Mouse (Mus musculus) urinary bladder, postnatal 14 days (tissue): ENCODE measurements at regions not wholly inside any gene's neighbourhood (a gene's known extent, or its start where the extent isn't known, plus 50 kb on each side); places are given as distances from the start of the nearest gene placed in this dataset.
A peak's percentile ranks its signal among the peaks of the same experiment; 100 is the strongest.

ENCODE experiments used
- DNase-seq: peaks from one replicate; pipeline ENCODE4 v3.0.0; 2021; ENCODE audit warnings: low spot score

DNA sequence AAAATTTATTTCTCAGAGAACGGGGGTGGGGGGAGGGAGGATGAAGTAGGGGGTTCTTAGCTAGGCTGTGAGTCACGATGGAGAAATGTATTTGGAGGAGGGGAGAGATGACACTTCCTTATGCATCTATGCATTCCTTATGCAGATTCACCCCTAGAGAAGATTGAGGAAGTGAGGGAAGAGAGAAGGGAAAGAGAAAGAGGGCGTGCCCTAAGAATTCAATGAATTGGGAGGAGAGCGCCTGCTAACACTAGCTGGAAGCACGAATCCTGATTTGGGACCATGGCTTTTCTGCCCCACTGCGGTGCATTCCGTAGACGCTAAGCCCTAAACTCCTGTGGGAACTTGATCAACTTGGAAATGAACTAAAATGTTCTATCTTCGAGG lies 56.1 kb downstream of the Foxi3 start:
- DNase-seq: no peak

DNA sequence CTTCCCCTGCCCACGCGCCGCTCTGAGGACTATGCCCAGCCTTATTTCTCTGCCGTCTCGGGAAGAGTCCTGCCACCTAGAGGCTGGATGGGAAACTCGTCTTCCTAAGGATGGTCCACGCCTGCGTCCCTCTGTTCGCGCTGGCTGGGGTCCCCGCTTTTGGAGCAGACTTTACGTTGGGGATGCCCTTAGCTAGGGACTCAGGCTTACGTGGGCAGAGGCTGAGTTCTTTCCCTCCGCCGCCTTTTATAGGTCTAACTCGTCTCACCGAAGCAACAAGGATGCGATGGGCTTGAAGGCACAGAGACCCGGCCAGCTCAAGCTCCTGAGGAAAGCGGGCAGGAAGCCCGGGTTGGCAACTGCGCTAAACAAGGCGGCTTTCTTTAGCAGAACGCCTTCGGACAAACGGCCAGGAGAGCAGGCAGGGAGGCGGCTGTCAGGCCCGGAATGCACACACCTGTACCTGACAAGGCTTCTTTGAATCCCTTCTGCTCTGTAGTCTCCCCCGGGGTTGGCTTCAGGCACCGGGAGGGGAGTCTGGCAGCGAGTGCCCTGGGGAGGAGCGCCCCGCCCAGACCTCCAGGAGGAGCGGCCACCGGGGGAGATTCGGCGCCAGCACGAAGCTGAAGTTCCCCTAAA lies 56.6 kb downstream of the Foxi3 start:
- peak; percentile 20 for DNase-seq

DNA sequence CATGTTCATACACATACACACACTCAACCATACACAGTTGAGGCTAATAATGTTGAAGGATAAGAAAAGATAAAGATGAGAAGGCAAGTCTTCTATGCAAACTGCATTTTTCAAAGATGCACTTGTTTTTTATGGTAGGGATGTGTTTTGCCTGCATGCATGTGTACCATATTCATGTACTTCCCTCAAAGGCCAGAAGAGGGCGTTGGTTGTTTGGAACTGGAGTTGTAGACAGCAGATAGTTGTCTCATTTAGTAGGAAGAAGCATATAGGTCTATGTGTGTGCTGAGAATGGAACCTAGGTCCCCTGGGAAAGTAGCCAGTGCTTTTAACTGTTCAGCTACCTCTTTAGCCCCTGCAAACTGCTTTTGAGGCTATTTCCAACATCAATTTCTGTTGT lies 60.1 kb downstream of the Foxi3 start:
- DNase-seq: no peak

DNA sequence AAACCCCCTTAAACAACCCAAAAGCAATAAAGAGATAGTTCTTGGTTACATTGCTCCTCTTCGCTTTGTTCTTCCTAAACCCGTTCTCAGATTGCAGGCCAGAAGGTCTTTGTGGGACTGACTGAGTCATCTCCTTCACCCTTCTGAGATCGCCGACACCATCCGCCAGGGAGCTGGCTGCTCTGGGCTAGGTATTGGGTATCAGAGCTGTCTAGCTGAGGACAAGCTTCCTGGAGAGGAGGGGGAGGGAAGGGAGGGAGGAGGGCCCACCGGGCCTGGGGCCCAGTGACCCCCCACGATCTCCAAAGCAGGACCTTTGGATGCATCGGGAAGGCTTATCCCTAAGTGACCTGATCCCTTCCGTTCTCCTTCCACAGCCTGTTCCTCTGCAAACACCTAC lies 65.0 kb downstream of the Foxi3 start:
- DNase-seq: no peak

DNA sequence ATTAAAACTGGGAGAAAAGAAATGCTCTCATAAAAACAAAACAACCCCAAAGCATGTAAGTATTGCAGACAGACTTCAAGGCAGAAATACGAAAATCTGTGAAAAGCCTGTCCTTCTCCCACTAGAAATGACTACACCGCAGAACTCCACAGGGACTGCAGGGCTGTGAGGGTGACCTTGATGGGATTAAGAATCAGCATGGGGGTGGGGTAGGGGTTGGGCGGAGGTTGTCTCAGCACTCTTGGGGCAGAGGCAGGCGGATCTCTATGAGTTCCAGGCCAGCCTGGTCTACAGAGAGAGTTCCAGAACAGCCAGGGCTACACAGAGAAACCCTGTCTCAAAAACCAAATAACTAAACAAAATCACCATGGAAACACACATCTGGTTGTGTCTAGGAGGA lies 69.1 kb downstream of the Foxi3 start:
- no peak for DNase-seq

DNA sequence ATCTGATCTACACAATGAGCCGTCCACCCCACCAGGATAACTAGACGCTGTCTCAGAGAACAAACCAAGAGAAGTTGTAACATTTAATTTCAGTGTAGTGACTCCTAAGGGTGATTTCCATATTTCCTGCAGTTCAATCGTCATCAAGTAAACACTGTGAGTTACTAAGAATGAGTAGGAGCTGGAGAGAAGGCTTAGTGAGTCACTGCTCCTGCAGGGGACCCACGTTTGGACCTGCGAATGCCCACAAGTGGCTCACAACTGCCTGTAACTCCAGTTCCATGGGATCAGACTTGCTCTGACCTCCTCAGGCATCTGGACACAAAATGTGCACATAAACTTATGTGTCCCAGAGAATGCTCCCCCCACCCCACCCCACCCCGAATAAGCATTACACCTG lies 73.3 kb downstream of the Foxi3 start:
- DNase-seq: no peak

DNA sequence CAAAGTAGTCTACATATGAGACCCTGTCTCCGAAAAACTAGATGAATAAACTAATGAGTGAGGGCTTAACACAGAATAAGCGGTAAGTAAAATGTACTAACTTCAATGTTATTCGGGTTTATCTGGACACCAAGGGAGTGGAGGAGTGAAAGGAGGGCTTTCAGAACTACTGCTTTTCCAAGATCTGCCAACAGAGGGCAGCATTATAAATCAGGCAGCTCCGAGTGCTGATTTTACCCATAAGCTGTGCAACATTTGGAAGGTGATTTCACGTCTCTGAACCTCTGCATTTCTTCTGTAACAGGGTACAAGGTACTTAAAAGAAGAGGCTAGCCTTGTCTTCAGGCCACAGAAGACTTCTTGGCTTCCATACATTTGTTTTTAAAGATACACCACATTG lies 74.2 kb downstream of the Foxi3 start:
- no peak for DNase-seq

DNA sequence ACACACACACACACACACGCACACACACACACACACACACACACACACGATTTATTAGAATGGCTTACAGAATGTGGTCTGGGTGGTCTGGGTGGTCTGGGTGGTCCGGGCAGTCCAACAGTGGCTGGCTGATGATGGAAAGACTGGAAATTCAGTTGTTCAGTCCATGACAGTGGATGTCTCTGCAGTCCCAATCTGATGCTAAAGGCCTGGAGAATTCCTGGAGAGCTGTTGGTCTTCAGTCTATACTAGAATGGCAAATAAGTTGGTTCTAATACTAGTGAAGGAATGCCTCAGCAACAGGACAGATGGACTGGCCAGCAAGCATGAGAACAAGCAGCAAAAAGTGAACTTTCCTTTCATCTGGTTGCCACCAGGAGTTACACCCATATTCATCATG lies 87.9 kb downstream of the Foxi3 start:
- no peak for DNase-seq

DNA sequence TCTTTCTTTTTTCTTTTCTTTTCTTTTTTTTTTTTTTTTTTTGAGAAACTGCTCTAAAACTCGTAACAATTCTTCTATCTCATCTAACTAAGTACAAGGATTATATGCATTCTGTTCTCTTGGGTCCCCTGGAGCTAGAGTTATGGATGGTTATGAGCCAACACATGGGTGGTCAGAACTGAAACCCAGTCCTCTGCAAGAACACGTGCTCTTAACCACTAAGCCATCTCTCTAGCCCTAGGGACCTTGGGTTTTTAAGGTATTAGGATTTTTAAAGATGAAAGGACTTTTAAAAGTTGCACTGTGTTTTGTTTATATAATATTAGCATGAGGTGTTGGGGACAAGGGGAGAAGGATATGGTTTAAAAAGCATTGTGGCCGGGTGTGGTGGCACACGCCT lies 88.9 kb downstream of the Foxi3 start:
- no peak for DNase-seq

DNA sequence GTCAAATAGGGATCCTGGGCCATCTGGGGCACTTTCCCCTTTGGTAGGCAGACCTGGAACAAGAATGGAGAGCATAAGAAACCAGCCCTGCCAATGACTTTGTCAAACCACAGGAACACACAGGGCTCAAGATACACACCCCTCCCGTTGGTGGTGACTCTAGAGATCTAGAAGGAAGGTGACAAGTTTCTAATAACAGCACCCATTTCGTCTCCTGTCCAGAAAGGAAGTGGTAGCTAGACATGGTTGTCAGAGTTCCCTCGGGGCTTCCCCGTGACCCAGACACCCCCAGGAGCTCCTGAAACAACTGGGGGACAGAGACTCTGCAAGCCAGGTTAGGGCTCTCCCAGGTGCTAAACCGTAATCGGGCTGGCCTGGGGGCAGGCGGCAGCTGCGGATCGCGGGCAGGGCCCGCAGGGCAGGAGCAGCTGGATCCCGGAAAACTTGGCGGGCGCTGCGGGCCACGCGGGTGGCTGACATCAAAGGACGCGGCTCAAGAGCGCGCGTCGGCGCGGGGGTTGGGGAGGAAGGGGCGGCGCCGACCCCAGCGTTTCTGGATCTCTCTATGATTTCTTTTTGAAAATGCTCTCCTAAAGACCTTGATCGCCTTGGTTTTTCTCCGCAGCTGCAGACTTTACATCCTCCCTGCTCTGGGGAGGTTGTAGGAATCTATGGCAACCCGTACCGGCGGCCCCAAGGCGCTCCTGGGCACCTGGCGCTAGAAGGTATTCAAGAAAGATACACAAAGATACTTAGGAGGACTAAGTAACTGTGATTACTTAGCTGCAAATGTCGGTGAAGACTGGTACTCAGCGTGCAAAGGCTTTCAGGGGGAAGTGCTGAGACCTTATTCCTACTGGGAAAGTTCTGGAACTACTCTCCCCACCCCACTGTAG lies 92.1 kb downstream of the Foxi3 start:
- no peak for DNase-seq

DNA sequence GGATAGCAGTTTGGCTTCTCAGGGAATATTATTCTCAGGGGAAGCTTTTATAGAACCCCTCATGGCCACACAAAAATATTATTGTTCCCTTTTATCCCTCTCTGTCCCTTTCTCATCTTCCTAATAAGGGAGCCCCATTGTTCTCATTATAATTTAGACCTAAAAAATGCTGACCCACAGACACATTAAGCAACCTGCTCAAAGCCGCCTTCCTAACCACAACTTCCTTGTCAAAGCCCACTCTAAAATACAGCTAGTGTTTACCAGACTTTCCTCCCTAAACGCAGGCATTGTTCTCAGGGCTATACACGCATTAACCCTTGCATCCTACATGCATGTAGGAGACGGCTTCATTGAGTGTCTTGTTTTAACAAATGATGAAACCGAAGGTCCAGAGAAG lies 93.9 kb downstream of the Foxi3 start:
- DNase-seq: no peak

DNA sequence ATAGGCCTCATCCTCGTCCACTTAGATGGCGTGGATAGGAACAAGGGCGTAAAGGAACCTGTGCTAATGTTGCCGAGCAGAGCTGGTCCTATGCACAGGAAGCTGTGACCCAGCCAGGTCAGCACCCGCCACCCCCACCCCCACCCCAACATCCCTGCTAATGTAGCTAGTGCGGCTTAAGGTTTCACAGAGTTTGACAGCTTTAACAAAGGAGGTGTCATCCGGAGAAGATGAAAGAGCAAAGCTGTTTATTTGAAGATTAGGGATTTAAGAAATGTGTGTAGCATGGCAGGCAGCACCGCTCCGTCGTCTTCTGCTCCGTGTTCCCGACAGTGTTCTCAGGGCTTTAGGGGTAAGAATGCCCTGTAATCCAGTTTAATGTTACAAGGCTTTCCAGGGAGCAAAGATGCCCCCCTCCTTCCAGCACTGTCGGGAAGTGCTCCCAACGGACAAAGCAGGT lies 93.5 kb downstream of the Thnsl2 start:
- no peak for DNase-seq

DNA sequence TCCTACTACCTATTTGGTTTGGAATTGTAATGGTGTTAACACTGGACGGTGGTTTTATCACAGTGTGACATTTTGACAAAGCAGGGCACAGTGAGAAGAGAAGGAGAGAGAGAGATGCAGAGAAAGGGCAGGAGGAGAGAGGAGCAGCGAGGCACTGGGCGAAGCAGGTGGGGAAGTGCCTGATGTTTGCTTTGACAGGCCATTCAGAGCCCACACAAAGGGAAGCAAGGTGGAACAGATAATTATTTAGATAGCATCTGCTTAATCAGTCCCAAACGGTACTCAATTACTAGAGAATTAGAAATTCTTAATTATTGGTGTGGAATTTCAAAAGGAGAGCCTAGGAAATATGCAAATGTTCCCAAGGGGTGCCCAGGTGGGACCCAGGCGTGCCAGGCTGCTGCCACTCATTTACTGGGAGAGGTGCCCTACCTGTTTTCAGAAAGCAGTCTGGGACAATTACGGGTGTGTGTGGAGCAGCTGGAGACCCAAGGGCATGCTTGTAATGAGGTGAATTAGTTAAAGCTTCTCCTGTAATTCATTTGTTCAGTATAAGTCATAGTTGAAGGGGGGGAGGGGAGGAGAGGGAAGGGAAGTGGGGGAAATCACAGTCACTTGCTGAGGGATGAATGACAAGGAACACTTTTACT lies 86.9 kb downstream of the Thnsl2 start:
- no peak for DNase-seq

DNA sequence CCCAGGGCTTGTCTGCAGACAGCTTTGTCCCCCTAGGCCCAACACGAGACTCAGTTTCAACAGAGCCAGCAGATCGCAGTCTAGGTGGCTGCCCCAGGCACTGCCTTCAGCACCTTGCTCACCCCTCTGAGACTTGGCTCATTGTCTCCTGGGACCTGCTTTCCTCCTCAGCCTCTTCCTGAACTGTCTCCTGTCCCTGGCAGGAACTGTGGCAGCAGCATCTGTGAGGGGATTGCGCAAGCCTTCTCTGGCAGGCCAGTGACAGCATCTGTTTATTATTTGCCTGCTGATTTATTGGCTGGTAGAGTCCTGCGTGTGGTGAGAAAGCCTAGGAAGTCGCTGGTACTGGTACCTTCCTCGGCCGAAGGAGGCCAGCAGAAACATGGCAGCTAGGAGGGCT lies 84.1 kb downstream of the Thnsl2 start:
- no peak for DNase-seq

DNA sequence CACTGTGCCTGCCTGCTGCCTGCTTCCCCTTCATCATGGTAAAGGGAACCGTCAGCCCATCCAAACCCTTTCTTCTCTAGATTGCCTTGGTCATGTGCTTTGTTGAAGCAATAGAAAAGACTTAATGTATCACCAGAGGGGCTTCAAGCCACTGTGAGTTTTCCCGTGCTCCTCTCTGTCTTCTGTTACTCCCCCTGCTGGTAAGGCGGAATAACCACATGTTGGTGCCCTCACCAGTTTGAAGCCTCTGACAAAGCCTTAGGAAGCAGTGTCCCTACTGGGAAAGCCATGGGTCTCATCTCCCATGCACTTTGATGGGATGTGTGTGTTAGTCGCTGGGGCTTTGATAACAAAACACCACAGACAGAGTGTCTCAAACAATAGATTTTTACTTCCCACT lies 81.3 kb downstream of the Thnsl2 start:
- DNase-seq: no peak

DNA sequence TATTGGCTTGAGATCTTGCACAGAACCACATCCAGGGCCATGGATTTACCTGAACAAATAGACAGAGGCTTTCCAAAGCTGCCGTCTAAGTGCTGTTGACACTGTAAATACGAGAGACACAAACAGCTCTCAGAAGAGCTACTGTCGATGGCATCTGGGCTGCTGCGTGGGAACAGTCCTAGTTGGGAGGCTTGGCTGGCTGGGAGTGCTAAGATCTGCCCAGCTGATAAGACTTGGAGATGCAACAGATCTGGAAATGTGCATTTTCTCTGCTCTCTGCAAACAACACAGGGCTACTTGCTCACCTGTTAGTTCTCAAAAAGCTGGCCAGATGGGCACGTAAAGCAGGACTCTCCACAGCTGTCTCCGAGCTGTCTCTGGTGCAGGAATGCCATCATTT lies 78.8 kb downstream of the Thnsl2 start:
- no peak for DNase-seq

DNA sequence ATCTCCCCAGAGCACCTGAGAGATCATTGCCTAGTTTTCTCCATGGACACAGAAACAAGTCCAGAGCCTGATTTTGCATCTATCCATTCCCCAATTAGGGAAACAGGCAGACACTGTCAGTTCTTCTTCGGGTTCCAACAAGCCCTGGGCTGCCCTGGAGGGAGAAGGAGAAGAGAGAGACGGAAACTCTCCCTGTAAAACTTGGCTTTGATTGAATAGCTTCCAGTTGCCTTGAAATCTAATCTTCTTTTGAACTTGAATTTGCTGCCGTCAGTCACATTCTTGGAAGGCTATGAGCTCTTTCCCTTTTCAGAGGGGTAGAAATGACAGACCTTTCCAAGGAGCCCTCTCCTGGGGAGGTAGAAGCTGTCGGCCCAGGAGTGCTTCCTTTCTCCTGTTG lies 75.0 kb downstream of the Thnsl2 start:
- no peak for DNase-seq

DNA sequence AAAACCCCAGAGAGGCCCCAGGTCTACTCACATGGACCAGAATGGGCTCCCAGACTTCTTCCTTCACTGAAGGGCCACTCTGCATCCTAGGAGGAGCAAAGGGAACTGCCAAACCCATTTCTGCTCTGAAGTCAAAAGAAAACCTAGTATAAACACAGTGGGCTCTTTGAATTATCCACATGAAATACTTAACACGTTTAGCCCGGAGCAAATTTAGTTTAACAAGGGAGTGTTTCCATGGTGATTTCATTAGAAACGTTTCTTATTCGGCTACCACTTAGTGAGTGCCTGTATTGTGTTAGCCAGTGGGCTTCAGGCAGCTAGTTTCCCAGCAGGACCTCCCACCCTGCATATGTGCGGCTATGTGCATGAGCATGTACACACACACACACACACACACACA lies 69.4 kb downstream of the Thnsl2 start:
- DNase-seq: no peak
